Mouse (Mus musculus) limb, embryonic 11.5 days (tissue): ENCODE measurements around the gene H6pd. TPM values are rescaled to one million over a fixed set of nuclear protein-coding genes. Genes with fewer than 3 reads are reported as not detected.

ENCODE experiments used
- ATAC-seq: fragments of 200-750 bp; cut with Nextera tagmentation; 2 replicates; pipeline ENCODE4 v1.8.0; 2017; ENCODE audit warnings: low read depth; ENCODE audit not compliant: insufficient number of reproducible peaks, low FRiP score, low TSS enrichment
- DNase-seq: peaks from one replicate; pipeline ENCODE4 v3.0.0-alpha.2; 2015; ENCODE audit warnings: low spot score
- H3K27ac ChIP-seq: fragments of 300-500 bp; sonication (generic); replicated peaks from 2 replicates; pipeline ENCODE4 v1.5.1; 2014; ENCODE audit warnings: low read depth, mild to moderate bottlenecking, low read length
- H3K27me3 ChIP-seq: fragments of 300-500 bp; sonication (generic); 2 replicates; pipeline ENCODE4 v1.6.1; 2014; ENCODE audit warnings: mild to moderate bottlenecking, low read length, mixed read lengths; ENCODE audit not compliant: control insufficient read depth, insufficient read depth
- H3K36me3 ChIP-seq: fragments of 300-500 bp; sonication (generic); 2 replicates; pipeline ENCODE4 v1.6.1; 2014; ENCODE audit warnings: mild to moderate bottlenecking, low read length, moderate library complexity, mixed read lengths; ENCODE audit not compliant: control insufficient read depth, insufficient read depth
- H3K4me1 ChIP-seq: fragments of 300-500 bp; sonication (generic); 2 replicates; pipeline ENCODE4 v1.6.1; 2014; ENCODE audit warnings: low read length, mixed read lengths; ENCODE audit not compliant: control insufficient read depth, insufficient read depth
- H3K4me2 ChIP-seq: fragments of 300-500 bp; sonication (generic); 2 replicates; pipeline ENCODE4 v1.6.1; 2014; ENCODE audit warnings: low read depth, mild to moderate bottlenecking, moderate library complexity; ENCODE audit not compliant: severe bottlenecking
- H3K4me3 ChIP-seq: fragments of 300-500 bp; sonication (generic); 2 replicates; pipeline ENCODE4 v1.5.1; 2014; ENCODE audit warnings: low read depth, low read length
- H3K9ac ChIP-seq: fragments of 300-500 bp; sonication (generic); 2 replicates; pipeline ENCODE4 v1.6.1; 2014; ENCODE audit warnings: mild to moderate bottlenecking, low read length
- H3K9me3 ChIP-seq: fragments of 300-500 bp; sonication (generic); 2 replicates; pipeline ENCODE4 v1.6.1; 2016; ENCODE audit warnings: low read length; ENCODE audit not compliant: control insufficient read depth
- WGBS: fragments of 180-500 bp; shearing (Covaris S2); extraction: QIAGEN DNeasy Blood & Tissue Kit; methylation state at CpG from one replicate; pipeline ENCODE4 v1.1.7; 2014; 5-methylcytosine and 5-hydroxymethylcytosine counted together
- polyA plus RNA-seq: library from polyadenylated mRNA; unstranded; fragments of >200 nt; fragmentation: Nextera tagmentation; extraction: Ambion mirVana; gene quantifications from 2 replicates; pipeline ENCODE4 v1.2.1, GENCODE M21; 2014

Gene H6pd
- polyA plus RNA-seq, 1 experiment from 2014 or later = 3.5 TPM

- no peak overlapping the region for H3K4me2 ChIP-seq
- DNase-seq (no peak), ATAC-seq (no peak)
- H3K9me3 ChIP-seq = no peaks in the 10 kb centered on the region
- peaks cover 23% of the 10 kb centered on the region for H3K4me1 ChIP-seq
- H3K9ac ChIP-seq = no peak overlapping the region
- no peak overlapping the region for H3K27ac ChIP-seq
- 86% methylated on average over 9 of the region's 9 CpGs for WGBS
- no peaks in the 10 kb centered on the region for H3K36me3 ChIP-seq
- H3K4me3 ChIP-seq = no peak overlapping the region
- H3K27me3 ChIP-seq = no peaks in the 10 kb centered on the region
Measured at GRCm38 (mm10) chr4:149966963-149967362, 41.9 kb downstream of the H6pd start.

- Histone ChIP-seq H3K27me3 (no peaks in the 10 kb centered on the region), H3K27ac (no peak overlapping the region), H3K4me1 (peaks cover 23% of the 10 kb centered on the region), H3K36me3 (no peaks in the 10 kb centered on the region), H3K4me3 (no peak overlapping the region), H3K9ac (no peak overlapping the region), H3K4me2 (no peak overlapping the region), H3K9me3 (no peaks in the 10 kb centered on the region)
- WGBS = 83% methylated on average over 5 of the region's 5 CpGs
- DNase-seq = no peak
- no peak for ATAC-seq
Measured at GRCm38 (mm10) chr4:149966252-149966651, 42.6 kb downstream of the H6pd start.

DNA sequence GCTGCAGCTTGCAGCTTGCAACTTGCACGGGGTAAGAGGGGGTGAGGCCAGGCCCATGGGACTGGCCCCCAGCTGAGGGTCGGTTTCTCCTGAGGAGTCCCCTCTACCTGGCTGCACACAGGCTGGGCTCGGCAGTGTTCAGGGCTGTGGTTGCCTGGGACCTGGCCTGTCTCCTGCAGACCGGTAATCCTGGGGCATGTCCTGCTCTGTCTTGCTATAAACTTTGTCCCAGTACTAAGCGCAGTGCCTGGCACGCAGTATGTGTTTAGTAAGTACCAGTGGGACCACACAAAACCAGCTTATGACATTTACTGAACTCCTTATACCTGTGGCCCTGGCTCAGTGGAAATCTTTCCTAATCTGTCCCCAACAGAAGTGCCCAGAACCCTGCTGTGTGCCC lies 43.2 kb downstream of the H6pd start:
- H3K9me3 ChIP-seq = no peaks in the 10 kb centered on the region
- H3K4me1 ChIP-seq = peaks cover 23% of the 10 kb centered on the region
- DNase-seq = no peak
- H3K4me2 ChIP-seq = no peak overlapping the region
- no peak for ATAC-seq
- H3K27me3 ChIP-seq = no peaks in the 10 kb centered on the region
- WGBS = 79% methylated on average over 6 of the region's 6 CpGs
- H3K9ac ChIP-seq = no peak overlapping the region
- H3K27ac ChIP-seq = no peak overlapping the region
- H3K4me3 ChIP-seq = no peak overlapping the region
- H3K36me3 ChIP-seq = no peaks in the 10 kb centered on the region

DNA sequence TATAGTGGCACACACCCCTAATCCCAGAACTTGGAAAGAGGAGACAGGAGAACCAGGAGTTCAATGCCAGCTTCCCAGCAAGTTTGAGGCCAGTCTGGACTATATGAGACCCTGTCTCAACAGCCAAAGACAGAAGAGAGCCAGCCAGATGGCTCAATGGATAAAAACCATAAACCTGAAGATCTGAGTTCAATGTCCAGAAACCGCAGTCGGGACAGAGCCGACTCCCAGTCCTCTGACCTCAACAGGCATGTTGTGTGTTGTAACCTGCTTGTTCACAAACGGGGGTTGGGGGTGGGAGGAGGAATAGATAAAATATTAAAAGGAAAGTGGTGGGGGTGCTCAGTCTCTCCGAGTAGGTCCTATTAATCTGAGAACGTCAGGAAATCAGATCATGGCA lies 43.6 kb downstream of the H6pd start:
- 64% methylated on average over 6 of the region's 6 CpGs for WGBS
- no peak overlapping the region for H3K4me3 ChIP-seq
- H3K27me3 ChIP-seq = no peaks in the 10 kb centered on the region
- no peak for DNase-seq
- no peaks in the 10 kb centered on the region for H3K36me3 ChIP-seq
- H3K4me2 ChIP-seq = no peak overlapping the region
- H3K9me3 ChIP-seq = no peaks in the 10 kb centered on the region
- H3K9ac ChIP-seq = no peak overlapping the region
- ATAC-seq = no peak
- H3K4me1 ChIP-seq = peaks cover 23% of the 10 kb centered on the region
- no peak overlapping the region for H3K27ac ChIP-seq

- no peak overlapping the region for H3K4me3 ChIP-seq
- 17% methylated on average over 3 of the region's 3 CpGs for WGBS
- DNase-seq (no peak), ATAC-seq (0 out of 2 replicates have a peak, but pooled peaks have one; percentile 6)
- peak overlapping the region; percentile 51; the same call in 1 of the 2 replicates for H3K27ac ChIP-seq
- H3K36me3 ChIP-seq = no peaks in the 10 kb centered on the region
- no peaks in the 10 kb centered on the region for H3K27me3 ChIP-seq
- H3K4me2 ChIP-seq = no peak overlapping the region
- H3K4me1 ChIP-seq = peaks cover 23% of the 10 kb centered on the region
- H3K9ac ChIP-seq = 0 out of 2 replicates have a peak overlapping the region, but pooled peaks have one; percentile 34
- H3K9me3 ChIP-seq = no peaks in the 10 kb centered on the region
Measured at GRCm38 (mm10) chr4:149964770-149965169, 44.1 kb downstream of the H6pd start.

GRCm38 (mm10) chr4:149964285-149964684 lies 44.5 kb downstream of the H6pd start:
- no peak overlapping the region for H3K4me3 ChIP-seq
- no peaks in the 10 kb centered on the region for H3K36me3 ChIP-seq
- H3K4me2 ChIP-seq = no peak overlapping the region
- DNase-seq (no peak), ATAC-seq (no peak)
- 0 out of 2 replicates have a peak overlapping the region, but pooled peaks have one; percentile 34 for H3K9ac ChIP-seq
- H3K9me3 ChIP-seq = no peaks in the 10 kb centered on the region
- 81% methylated on average over 8 of the region's 8 CpGs for WGBS
- no peaks in the 10 kb centered on the region for H3K27me3 ChIP-seq
- peaks cover 23% of the 10 kb centered on the region for H3K4me1 ChIP-seq
- H3K27ac ChIP-seq = peak overlapping the region; percentile 51; the same call in 1 of the 2 replicates

- DNase-seq = no peak
- no peaks in the 10 kb centered on the region for H3K36me3 ChIP-seq
- H3K4me2 ChIP-seq = no peak overlapping the region
- no peak overlapping the region for H3K9ac ChIP-seq
- H3K27ac ChIP-seq = no peak overlapping the region
- H3K9me3 ChIP-seq = no peaks in the 10 kb centered on the region
- 87% methylated on average over 7 of the region's 7 CpGs for WGBS
- peaks cover 15% of the 10 kb centered on the region for H3K4me1 ChIP-seq
- peaks cover 7% of the 10 kb centered on the region; the same call in 1 of the 2 replicates for H3K27me3 ChIP-seq
- ATAC-seq = no peak
- H3K4me3 ChIP-seq = no peak overlapping the region
Measured at GRCm38 (mm10) chr4:149960391-149960790, 48.4 kb downstream of the H6pd start.

GRCm38 (mm10) chr4:149959816-149960215 lies 49.0 kb downstream of the H6pd start:
- Histone ChIP-seq H3K9me3 (no peaks in the 10 kb centered on the region), H3K36me3 (no peaks in the 10 kb centered on the region), H3K4me1 (peaks cover 12% of the 10 kb centered on the region), H3K9ac (no peak overlapping the region), H3K27ac (no peak overlapping the region), H3K4me2 (no peak overlapping the region), H3K4me3 (no peak overlapping the region), H3K27me3 (peaks cover 7% of the 10 kb centered on the region; the same call in 1 of the 2 replicates)
- no peak for DNase-seq
- 55% methylated on average over 10 of the region's 10 CpGs for WGBS
- ATAC-seq = no peak

- Histone ChIP-seq H3K27me3 (peaks cover 7% of the 10 kb centered on the region; the same call in 1 of the 2 replicates), H3K36me3 (no peaks in the 10 kb centered on the region), H3K4me2 (no peak overlapping the region), H3K4me3 (no peak overlapping the region), H3K4me1 (peaks cover 8% of the 10 kb centered on the region), H3K9ac (no peak overlapping the region), H3K27ac (no peak overlapping the region), H3K9me3 (no peaks in the 10 kb centered on the region)
- ATAC-seq = no peak
- WGBS = 4% methylated on average over 5 of the region's 5 CpGs
- DNase-seq = peak; percentile 91
Measured at GRCm38 (mm10) chr4:149958566-149958965, 50.3 kb downstream of the H6pd start.
